Comparison of ENCODE assay signal across 8 mouse cellular contexts in genomic region chr7:18957569-18958383, GRCm38 (mm10). TPM values are rescaled to one million over a fixed set of nuclear protein-coding genes. Genes with fewer than 3 reads are reported as not detected.
DNase-seq lines count a peak whose midpoint lies in the region; ATAC-seq lines count a peak whose summit lies in the region.

No protein-coding gene starts in this region.

- H3K27me3 ChIP-seq in megakaryocyte, embryonic 14.5 days (replicated peaks) = peaks cover 87% of the 10 kb centered on the region
- H3K27me3 ChIP-seq in hindbrain, embryonic 15.5 days = no peaks in the 10 kb centered on the region

- ATAC-seq in megakaryocyte, adult 5-6 weeks (ENCODE audit: poor library complexity, severe bottlenecking) = no peak
- peak; percentile 55 for ATAC-seq in hindbrain, embryonic 15.5 days (ENCODE audit: low FRiP score, low read depth)
- peak; percentile 23 for ATAC-seq in megakaryocyte progenitor cell, adult 5-6 weeks (replicated peaks; ENCODE audit: poor library complexity)

- H3K36me3 ChIP-seq in megakaryocyte, embryonic 14.5 days (replicated peaks; ENCODE audit: low read length) = no peaks in the 10 kb centered on the region
- H3K36me3 ChIP-seq in hindbrain, embryonic 15.5 days = peaks cover 10% of the 10 kb centered on the region; the same call in 1 of the 2 replicates

- peaks cover 12% of the 10 kb centered on the region for H3K9me3 ChIP-seq in megakaryocyte, embryonic 14.5 days
- H3K9me3 ChIP-seq in hindbrain, embryonic 15.5 days = no peaks in the 10 kb centered on the region

- peak; percentile 82 for DNase-seq in cerebellum, adult 9-11 months
- DNase-seq in gastrocnemius, postnatal 10 days = peak; percentile 60
- peak; percentile 65 for DNase-seq in left cerebral cortex, postnatal 25 days (ENCODE audit: low spot score in 2 of 2)
- DNase-seq in right cerebral cortex, postnatal 36 days (ENCODE audit: low spot score in 2 of 2) = peak; percentile 56 to 60

- peak overlapping the region; percentile 57 for H3K4me2 ChIP-seq in hindbrain, embryonic 15.5 days

- H3K9ac ChIP-seq in hindbrain, embryonic 15.5 days = peak overlapping the region; percentile 2; the same call in 1 of the 2 replicates

- 2% methylated on average over 98 of the region's 107 CpGs for WGBS in hindbrain, embryonic 15.5 days

- H3K4me1 ChIP-seq in megakaryocyte, embryonic 14.5 days = peaks cover 34% of the 10 kb centered on the region
- peaks cover 40% of the 10 kb centered on the region for H3K4me1 ChIP-seq in hindbrain, embryonic 15.5 days (replicated peaks)

- intact Hi-C loops in left cerebral cortex, postnatal 25 days (cut with DNase I) = loop anchor here (1.0 to 2.0 kb wide), 3 partner anchors 15 to 63 kb away; partner anchors contain the start of gene Nova2

- peak overlapping the region; percentile 69 for H3K27ac ChIP-seq in hindbrain, embryonic 15.5 days (replicated peaks)

- H3K4me3 ChIP-seq in megakaryocyte, embryonic 14.5 days (replicated peaks) = peak overlapping the region; percentile 89
- peak overlapping the region; percentile 29 for H3K4me3 ChIP-seq in hindbrain, embryonic 15.5 days

RNA-seq across cellular contexts. Expression of gene Nanos2, which starts 29.4 kb away (rescaled TPM):
- not detected in 2 replicates for polyA plus RNA-seq in megakaryocyte, embryonic 14.5 days (2012; ENCODE audit: insufficient read depth, low replicate concordance)
- not detected in 2 replicates for total RNA-seq in megakaryocyte, adult 5-6 weeks (2015)
- not detected in 2 replicates for total RNA-seq in megakaryocyte, adult 5-6 weeks (2017)
- total RNA-seq in gastrocnemius, postnatal 10 days (2021) = not detected
- polyA plus RNA-seq in hindbrain, embryonic 15.5 days (2015; fragmentation: Nextera tagmentation; extraction: Ambion mirVana) = 0.53 and 0.83 TPM in 2 replicates
- under 1 TPM; 0.53 to 0.76 TPM for total RNA-seq in left cerebral cortex, postnatal 25 days (2021)
- total RNA-seq in megakaryocyte progenitor cell, adult 5-6 weeks (2015) = not detected in 2 replicates
- not detected in 2 replicates for total RNA-seq in megakaryocyte progenitor cell, adult 5-6 weeks (2017)

RNA-seq across cellular contexts. Expression of gene Nova2, which starts 32.1 kb away (rescaled TPM):
- 0.02 and 0.64 TPM in 2 replicates for polyA plus RNA-seq in megakaryocyte, embryonic 14.5 days (2012; ENCODE audit: insufficient read depth, low replicate concordance)
- not detected in 2 replicates for total RNA-seq in megakaryocyte, adult 5-6 weeks (2015)
- total RNA-seq in megakaryocyte, adult 5-6 weeks (2017) = not detected in 2 replicates
- total RNA-seq in gastrocnemius, postnatal 10 days (2021) = 1 to 10 TPM; 2.9 to 4.1 TPM
- polyA plus RNA-seq in hindbrain, embryonic 15.5 days (2015; fragmentation: Nextera tagmentation; extraction: Ambion mirVana) = 12.5 and 13.0 TPM in 2 replicates
- total RNA-seq in left cerebral cortex, postnatal 25 days (2021) = 10 to 100 TPM; 78.2 to 84.6 TPM
- not detected in 2 replicates for total RNA-seq in megakaryocyte progenitor cell, adult 5-6 weeks (2015)
- total RNA-seq in megakaryocyte progenitor cell, adult 5-6 weeks (2017) = not detected in 2 replicates

RNA-seq across cellular contexts. Expression of gene Mypop, which starts 33.3 kb away (rescaled TPM):
- polyA plus RNA-seq in megakaryocyte, embryonic 14.5 days (2012; ENCODE audit: insufficient read depth, low replicate concordance) = 2.5 and 6.7 TPM in 2 replicates
- 0.25 TPM in 1 of 2 replicates, not detected in the other for total RNA-seq in megakaryocyte, adult 5-6 weeks (2015)
- 0.15 and 0.24 TPM in 2 replicates for total RNA-seq in megakaryocyte, adult 5-6 weeks (2017)
- total RNA-seq in gastrocnemius, postnatal 10 days (2021) = 1 to 10 TPM; 2.0 to 3.5 TPM
- polyA plus RNA-seq in hindbrain, embryonic 15.5 days (2015; fragmentation: Nextera tagmentation; extraction: Ambion mirVana) = 6.9 and 7.2 TPM in 2 replicates
- total RNA-seq in left cerebral cortex, postnatal 25 days (2021) = 10 to 100 TPM; 50.4 to 53.3 TPM
- total RNA-seq in megakaryocyte progenitor cell, adult 5-6 weeks (2015) = 0.17 TPM in 1 of 2 replicates, not detected in the other
- total RNA-seq in megakaryocyte progenitor cell, adult 5-6 weeks (2017) = not detected in 2 replicates

RNA-seq across cellular contexts. Expression of gene Irf2bp1, which starts 46.1 kb away (rescaled TPM):
- polyA plus RNA-seq in megakaryocyte, embryonic 14.5 days (2012; ENCODE audit: insufficient read depth, low replicate concordance) = 53.2 and 120 TPM in 2 replicates
- total RNA-seq in megakaryocyte, adult 5-6 weeks (2015) = 11.4 and 14.5 TPM in 2 replicates
- total RNA-seq in megakaryocyte, adult 5-6 weeks (2017) = 6.9 and 8.2 TPM in 2 replicates
- 10 to 100 TPM; 20.4 to 24.0 TPM for total RNA-seq in gastrocnemius, postnatal 10 days (2021)
- polyA plus RNA-seq in hindbrain, embryonic 15.5 days (2015; fragmentation: Nextera tagmentation; extraction: Ambion mirVana) = 31.6 and 35.2 TPM in 2 replicates
- 10 to 100 TPM; 46.7 to 48.3 TPM for total RNA-seq in left cerebral cortex, postnatal 25 days (2021)
- 16.4 and 16.8 TPM in 2 replicates for total RNA-seq in megakaryocyte progenitor cell, adult 5-6 weeks (2015)
- 12.5 and 13.1 TPM in 2 replicates for total RNA-seq in megakaryocyte progenitor cell, adult 5-6 weeks (2017)

RNA-seq across cellular contexts. Expression of gene Ccdc61, which starts 47.6 kb away (rescaled TPM):
- polyA plus RNA-seq in megakaryocyte, embryonic 14.5 days (2012; ENCODE audit: insufficient read depth, low replicate concordance) = 55.0 and 80.2 TPM in 2 replicates
- total RNA-seq in megakaryocyte, adult 5-6 weeks (2015) = 12.9 and 15.3 TPM in 2 replicates
- total RNA-seq in megakaryocyte, adult 5-6 weeks (2017) = 8.9 and 12.2 TPM in 2 replicates
- total RNA-seq in gastrocnemius, postnatal 10 days (2021) = 1 to 10 TPM; 5.9 to 9.4 TPM
- polyA plus RNA-seq in hindbrain, embryonic 15.5 days (2015; fragmentation: Nextera tagmentation; extraction: Ambion mirVana) = 29.7 and 30.6 TPM in 2 replicates
- 10 to 100 TPM in 1 of 2 experiments, 1 to 10 TPM in 1; 9.9 to 10.5 TPM for total RNA-seq in left cerebral cortex, postnatal 25 days (2021)
- 11.9 and 14.1 TPM in 2 replicates for total RNA-seq in megakaryocyte progenitor cell, adult 5-6 weeks (2015)
- total RNA-seq in megakaryocyte progenitor cell, adult 5-6 weeks (2017) = 11.3 and 17.0 TPM in 2 replicates

Comparison
In these comparisons a context has a peak if more than half of its experiments do, and no peak if none do; other contexts are left out.
1. RNA of gene Nova2, which starts 32.1 kb away (total RNA-seq): 78.2 to 84.6 TPM in left cerebral cortex, postnatal 25 days; 2.9 to 4.1 TPM in gastrocnemius, postnatal 10 days, not detected in megakaryocyte, adult 5-6 weeks and not detected in megakaryocyte progenitor cell, adult 5-6 weeks; every median in the first group is over 10 times any median in the second.
2. RNA of gene Mypop, which starts 33.3 kb away (total RNA-seq): 50.4 to 53.3 TPM in left cerebral cortex, postnatal 25 days; 2.0 to 3.5 TPM in gastrocnemius, postnatal 10 days, 0.17 TPM in megakaryocyte progenitor cell, adult 5-6 weeks and 0.15 to 0.25 TPM in megakaryocyte, adult 5-6 weeks; every median in the first group is over 10 times any median in the second.
3. Peak in every context shown above with its lines, with median percentiles within 50 percentile points of each other: DNase-seq.